Mouse (Mus musculus) erythroblast, embryonic 14.5 days (primary cell): ENCODE measurements at regions not wholly inside any gene's neighbourhood (a gene's known extent, or its start where the extent isn't known, plus 50 kb on each side); places are given as distances from the start of the nearest gene placed in this dataset.
"Not testable (repeated sequence)": the region's sequence is repeated elsewhere in the genome, so short reads cannot be mapped to it uniquely, and the experiment has no call there.

Source experiments
- H3K27me3 ChIP-seq: 2 replicates; pipeline ENCODE4 v1.6.1; 2012; ENCODE audit warnings: inconsistent platforms; ENCODE audit not compliant: control insufficient read depth
- H3K36me3 ChIP-seq: 2 replicates; pipeline ENCODE4 v1.6.1; 2012; ENCODE audit warnings: mild to moderate bottlenecking, inconsistent platforms; ENCODE audit not compliant: control insufficient read depth
- H3K4me1 ChIP-seq: 2 replicates; pipeline ENCODE4 v1.6.1; 2012; ENCODE audit warnings: inconsistent platforms; ENCODE audit not compliant: control insufficient read depth
- H3K4me3 ChIP-seq: replicated peaks from 2 replicates; pipeline ENCODE3; 2012; ENCODE audit warnings: moderate library complexity, mild to moderate bottlenecking, inconsistent platforms
- H3K9me3 ChIP-seq: 2 replicates; pipeline ENCODE4 v1.6.1; 2012; ENCODE audit warnings: low read length, inconsistent platforms, mixed read lengths; ENCODE audit not compliant: control insufficient read depth
- GATA1 ChIP-seq: IDR thresholded peaks from 2 replicates; pipeline ENCODE4 v1.6.1; 2012; ENCODE audit warnings: low read length, inconsistent platforms, mixed read lengths
- TAL1 ChIP-seq: IDR thresholded peaks from 3 replicates; pipeline ENCODE4 v1.6.1; 2012; ENCODE audit warnings: low read length, inconsistent platforms, mixed read lengths

GRCm38 (mm10) chr2:11044727-11045274, 127.1 kb upstream of the Prkcq start:
- Histone ChIP-seq H3K36me3 (no peaks in the 10 kb centered on the region), H3K9me3 (no peaks in the 10 kb centered on the region), H3K27me3 (no peaks in the 10 kb centered on the region), H3K4me3 (no peak overlapping the region), H3K4me1 (no peaks in the 10 kb centered on the region)
- TF ChIP-seq GATA1: no peak
- no peak for TF ChIP-seq TAL1

- Histone ChIP-seq H3K36me3 (no peaks in the 10 kb centered on the region), H3K27me3 (no peaks in the 10 kb centered on the region), H3K4me1 (no peaks in the 10 kb centered on the region), H3K9me3 (no peaks in the 10 kb centered on the region), H3K4me3 (no peak overlapping the region)
- TF ChIP-seq GATA1: no peak
- TF ChIP-seq TAL1: no peak
Measured at GRCm38 (mm10) chr2:11051621-11052020, 120.3 kb upstream of the Prkcq start.

- H3K36me3 ChIP-seq: no peaks in the 10 kb centered on the region
- TF ChIP-seq GATA1: no peak
- no peak for TF ChIP-seq TAL1
- H3K9me3 ChIP-seq: no peaks in the 10 kb centered on the region
- H3K4me1 ChIP-seq: no peaks in the 10 kb centered on the region
- no peak overlapping the region for H3K4me3 ChIP-seq
- no peaks in the 10 kb centered on the region for H3K27me3 ChIP-seq
Measured at GRCm38 (mm10) chr2:11059731-11060425, 112.0 kb upstream of the Prkcq start.

- Histone ChIP-seq H3K4me3 (no peak overlapping the region), H3K4me1 (no peaks in the 10 kb centered on the region), H3K9me3 (no peaks in the 10 kb centered on the region), H3K36me3 (no peaks in the 10 kb centered on the region), H3K27me3 (no peaks in the 10 kb centered on the region)
- no peak for TF ChIP-seq GATA1
- no peak for TF ChIP-seq TAL1
Measured at GRCm38 (mm10) chr2:11067384-11067783, 104.5 kb upstream of the Prkcq start.

GRCm38 (mm10) chr2:11083536-11083935, 88.4 kb upstream of the Prkcq start:
- Histone ChIP-seq H3K4me3 (no peak overlapping the region), H3K27me3 (no peaks in the 10 kb centered on the region), H3K4me1 (no peaks in the 10 kb centered on the region), H3K9me3 (no peaks in the 10 kb centered on the region), H3K36me3 (no peaks in the 10 kb centered on the region)
- TF ChIP-seq GATA1: no peak
- no peak for TF ChIP-seq TAL1

GRCm38 (mm10) chr2:11086996-11087395, 84.9 kb upstream of the Prkcq start:
- H3K27me3 ChIP-seq: no peaks in the 10 kb centered on the region
- no peaks in the 10 kb centered on the region for H3K9me3 ChIP-seq
- TF ChIP-seq TAL1 (no peak), GATA1 (no peak)
- H3K4me1 ChIP-seq: no peaks in the 10 kb centered on the region
- no peak overlapping the region for H3K4me3 ChIP-seq
- no peaks in the 10 kb centered on the region for H3K36me3 ChIP-seq

GRCm38 (mm10) chr2:11099834-11100622, 71.9 kb upstream of the Prkcq start:
- H3K27me3 ChIP-seq, H3K4me3 ChIP-seq, H3K36me3 ChIP-seq, H3K9me3 ChIP-seq, H3K4me1 ChIP-seq: not testable (repeated sequence)

GRCm38 (mm10) chr2:11113191-11113590, 58.7 kb upstream of the Prkcq start:
- H3K27me3 ChIP-seq: no peaks in the 10 kb centered on the region

GRCm38 (mm10) chr2:11118625-11119024, 53.3 kb upstream of the Prkcq start:
- H3K36me3 ChIP-seq: no peaks in the 10 kb centered on the region
- no peaks in the 10 kb centered on the region for H3K9me3 ChIP-seq

More at GRCm38 (mm10) chr2:11113191-11113590, 58.7 kb upstream of the Prkcq start:
- no peak for TF ChIP-seq TAL1
- TF ChIP-seq GATA1: no peak
- H3K9me3 ChIP-seq: no peaks in the 10 kb centered on the region
- no peak overlapping the region for H3K4me3 ChIP-seq
- H3K36me3 ChIP-seq: no peaks in the 10 kb centered on the region
- no peaks in the 10 kb centered on the region for H3K4me1 ChIP-seq

More at GRCm38 (mm10) chr2:11118625-11119024, 53.3 kb upstream of the Prkcq start:
- Histone ChIP-seq H3K27me3 (no peaks in the 10 kb centered on the region), H3K4me1 (no peaks in the 10 kb centered on the region), H3K4me3 (no peak overlapping the region)
- TF ChIP-seq GATA1 (no peak), TAL1 (no peak)
